Mouse (Mus musculus) hindbrain, embryonic 15.5 days (tissue): ENCODE data around the gene Cep164. TPM values are rescaled to one million over a fixed set of nuclear protein-coding genes. Genes with fewer than 3 reads are reported as not detected.
A peak's percentile ranks its signal among the peaks of the same experiment; 100 is the strongest.

Experiments used
- ATAC-seq: fragments of 200-750 bp; cut with Nextera tagmentation; 2 replicates; pipeline ENCODE4 v1.8.0; 2017; ENCODE audit warnings: low read depth, moderate number of reproducible peaks, moderate TSS enrichment; ENCODE audit not compliant: low FRiP score
- H3K27ac ChIP-seq: fragments of 300-500 bp; sonication (generic); replicated peaks from 2 replicates; pipeline ENCODE4 v1.5.1; 2015; ENCODE audit warnings: mild to moderate bottlenecking, inconsistent platforms
- H3K27me3 ChIP-seq: fragments of 300-500 bp; sonication (generic); 2 replicates; pipeline ENCODE4 v1.6.1; 2015; ENCODE audit warnings: control low read depth, inconsistent platforms
- H3K36me3 ChIP-seq: fragments of 300-500 bp; sonication (generic); 2 replicates; pipeline ENCODE4 v1.6.1; 2015; ENCODE audit warnings: control low read depth, inconsistent platforms
- H3K4me1 ChIP-seq: fragments of 300-500 bp; sonication (generic); replicated peaks from 2 replicates; pipeline ENCODE4 v1.6.1; 2015; ENCODE audit warnings: control low read depth, inconsistent platforms
- H3K4me2 ChIP-seq: fragments of 300-500 bp; sonication (generic); 2 replicates; pipeline ENCODE4 v1.6.1; 2015; ENCODE audit warnings: moderate library complexity, mild to moderate bottlenecking, inconsistent platforms
- H3K4me3 ChIP-seq: fragments of 300-500 bp; sonication (generic); 2 replicates; pipeline ENCODE4 v1.5.1; 2015; ENCODE audit warnings: mild to moderate bottlenecking, inconsistent platforms
- H3K9ac ChIP-seq: fragments of 300-500 bp; sonication (generic); 2 replicates; pipeline ENCODE4 v1.6.1; 2015; ENCODE audit warnings: inconsistent platforms
- H3K9me3 ChIP-seq: fragments of 300-500 bp; sonication (generic); 2 replicates; pipeline ENCODE4 v1.6.1; 2016; ENCODE audit warnings: control low read depth, inconsistent platforms
- WGBS: fragments of 180-500 bp; shearing (Covaris S2); methylation state at CpG from one replicate; pipeline ENCODE4 v1.1.7; 2015; 5-methylcytosine and 5-hydroxymethylcytosine counted together
- polyA plus RNA-seq: library from polyadenylated mRNA; unstranded; fragments of >200 nt; fragmentation: Nextera tagmentation; extraction: Ambion mirVana; gene quantifications from 2 replicates; pipeline ENCODE4 v1.2.1, GENCODE M21; 2015

Gene Cep164
- polyA plus RNA-seq, 1 experiment from 2014 or later, result 14.9 TPM

- 84% methylated on average over 2 of the region's 2 CpGs for WGBS
- ATAC-seq, result no peak
- H3K27ac ChIP-seq, result no peak overlapping the region
- H3K9me3 ChIP-seq, result no peaks in the 10 kb centered on the region
- H3K36me3 ChIP-seq, result no peaks in the 10 kb centered on the region
- H3K4me2 ChIP-seq, result no peak overlapping the region
- H3K27me3 ChIP-seq, result no peaks in the 10 kb centered on the region
- H3K9ac ChIP-seq, result no peak overlapping the region
- H3K4me1 ChIP-seq, result peaks cover 5% of the 10 kb centered on the region
- no peak overlapping the region for H3K4me3 ChIP-seq
Observed at GRCm38 (mm10) chr9:45832898-45833297, 4.4 kb upstream of the Cep164 start.

- Histone ChIP-seq H3K9me3 (no peaks in the 10 kb centered on the region), H3K27ac (no peak overlapping the region), H3K4me2 (peak overlapping the region; percentile 87), H3K9ac (no peak overlapping the region), H3K4me3 (peak overlapping the region; percentile 52), H3K36me3 (no peaks in the 10 kb centered on the region), H3K4me1 (peaks cover 19% of the 10 kb centered on the region), H3K27me3 (no peaks in the 10 kb centered on the region)
- peak; percentile 35; the same call in 1 of the 2 replicates for ATAC-seq
- WGBS, result 26% methylated on average over 10 of the region's 10 CpGs
Observed at GRCm38 (mm10) chr9:45829107-45829506, 616 bp upstream of the Cep164 start.

- Histone ChIP-seq H3K9ac (peak overlapping the region; percentile 51), H3K4me1 (peaks cover 19% of the 10 kb centered on the region), H3K4me2 (peak overlapping the region; percentile 87), H3K9me3 (no peaks in the 10 kb centered on the region), H3K27ac (peak overlapping the region; percentile 70), H3K4me3 (peak overlapping the region; percentile 52), H3K36me3 (0 out of 2 replicates have a peak, but pooled peaks cover 2% of the 10 kb centered on the region), H3K27me3 (no peaks in the 10 kb centered on the region)
- WGBS, result 6% methylated on average over 22 of the region's 23 CpGs
- ATAC-seq, result no peak; the same call in 1 of the 2 replicates
Observed at GRCm38 (mm10) chr9:45827663-45828290, 714 bp downstream of the Cep164 start.

GRCm38 (mm10) chr9:45818406-45819011 is 10.0 kb downstream of the Cep164 start:
- Histone ChIP-seq H3K9me3 (no peaks in the 10 kb centered on the region), H3K4me2 (no peak overlapping the region), H3K27ac (no peak overlapping the region), H3K4me3 (no peak overlapping the region), H3K36me3 (0 out of 2 replicates have a peak, but pooled peaks cover 11% of the 10 kb centered on the region), H3K27me3 (no peaks in the 10 kb centered on the region), H3K4me1 (no peaks in the 10 kb centered on the region), H3K9ac (no peak overlapping the region)
- no peak for ATAC-seq
- WGBS, result 89% methylated on average over 9 of the region's 9 CpGs

- ATAC-seq, result no peak
- peak overlapping the region; percentile 63; the same call in 1 of the 2 replicates for H3K27ac ChIP-seq
Observed at GRCm38 (mm10) chr9:45815525-45815924, 13.0 kb downstream of the Cep164 start.

GRCm38 (mm10) chr9:45815113-45815512 is 13.4 kb downstream of the Cep164 start:
- no peaks in the 10 kb centered on the region for H3K27me3 ChIP-seq
- no peaks in the 10 kb centered on the region; the same call in 1 of the 2 replicates for H3K4me1 ChIP-seq
- H3K4me2 ChIP-seq, result no peak overlapping the region
- ATAC-seq, result no peak
- no peaks in the 10 kb centered on the region for H3K9me3 ChIP-seq
- H3K36me3 ChIP-seq, result 0 out of 2 replicates have a peak, but pooled peaks cover 5% of the 10 kb centered on the region
- no peak overlapping the region for H3K4me3 ChIP-seq
- H3K9ac ChIP-seq, result no peak overlapping the region
- peak overlapping the region; percentile 63; the same call in 1 of the 2 replicates for H3K27ac ChIP-seq
- WGBS, result 67% methylated on average over 9 of the region's 9 CpGs

More at GRCm38 (mm10) chr9:45815525-45815924, 13.0 kb downstream of the Cep164 start:
- Histone ChIP-seq H3K9ac (no peak overlapping the region), H3K9me3 (no peaks in the 10 kb centered on the region), H3K4me1 (no peaks in the 10 kb centered on the region; the same call in 1 of the 2 replicates), H3K4me2 (no peak overlapping the region), H3K27me3 (no peaks in the 10 kb centered on the region), H3K36me3 (0 out of 2 replicates have a peak, but pooled peaks cover 5% of the 10 kb centered on the region), H3K4me3 (no peak overlapping the region)
- 85% methylated on average over 10 of the region's 10 CpGs for WGBS

GRCm38 (mm10) chr9:45811946-45812345 is 16.5 kb downstream of the Cep164 start:
- H3K4me1 ChIP-seq, result no peaks in the 10 kb centered on the region; the same call in 1 of the 2 replicates
- H3K36me3 ChIP-seq, result peaks cover 5% of the 10 kb centered on the region; the same call in 1 of the 2 replicates
- no peaks in the 10 kb centered on the region for H3K27me3 ChIP-seq
- no peaks in the 10 kb centered on the region for H3K9me3 ChIP-seq
- 74% methylated on average over 5 of the region's 5 CpGs for WGBS
- no peak for ATAC-seq
- no peak overlapping the region for H3K4me3 ChIP-seq
- H3K27ac ChIP-seq, result no peak overlapping the region
- no peak overlapping the region for H3K9ac ChIP-seq
- H3K4me2 ChIP-seq, result no peak overlapping the region

- WGBS, result 86% methylated on average over 8 of the region's 8 CpGs
- Histone ChIP-seq H3K4me3 (no peak overlapping the region), H3K4me1 (no peaks in the 10 kb centered on the region; the same call in 1 of the 2 replicates), H3K36me3 (peaks cover 4% of the 10 kb centered on the region; the same call in 1 of the 2 replicates), H3K27ac (no peak overlapping the region), H3K4me2 (no peak overlapping the region), H3K9ac (no peak overlapping the region), H3K27me3 (no peaks in the 10 kb centered on the region), H3K9me3 (no peaks in the 10 kb centered on the region)
- ATAC-seq, result no peak
Observed at GRCm38 (mm10) chr9:45807761-45808160, 20.7 kb downstream of the Cep164 start.

- H3K27me3 ChIP-seq, result no peaks in the 10 kb centered on the region
- H3K4me3 ChIP-seq, result no peak overlapping the region
- H3K27ac ChIP-seq, result no peak overlapping the region
- H3K9ac ChIP-seq, result no peak overlapping the region
- 90% methylated on average over 11 of the region's 11 CpGs for WGBS
- H3K4me1 ChIP-seq, result no peaks in the 10 kb centered on the region; the same call in 1 of the 2 replicates
- no peak for ATAC-seq
- H3K9me3 ChIP-seq, result no peaks in the 10 kb centered on the region
- H3K4me2 ChIP-seq, result no peak overlapping the region
- H3K36me3 ChIP-seq, result peaks cover 4% of the 10 kb centered on the region; the same call in 1 of the 2 replicates
Observed at GRCm38 (mm10) chr9:45807337-45807736, 21.2 kb downstream of the Cep164 start.

- WGBS, result 93% methylated on average over 11 of the region's 11 CpGs
- Histone ChIP-seq H3K4me2 (no peak overlapping the region), H3K36me3 (peaks cover 4% of the 10 kb centered on the region; the same call in 1 of the 2 replicates)
Observed at GRCm38 (mm10) chr9:45806847-45807246, 21.6 kb downstream of the Cep164 start.

GRCm38 (mm10) chr9:45803070-45803774 is 25.3 kb downstream of the Cep164 start:
- no peak overlapping the region for H3K4me3 ChIP-seq
- WGBS, result 74% methylated on average over 21 of the region's 21 CpGs
- no peaks in the 10 kb centered on the region for H3K27me3 ChIP-seq
- H3K27ac ChIP-seq, result no peak overlapping the region
- H3K9me3 ChIP-seq, result no peaks in the 10 kb centered on the region
- H3K9ac ChIP-seq, result no peak overlapping the region
- H3K36me3 ChIP-seq, result peaks cover 7% of the 10 kb centered on the region; the same call in 1 of the 2 replicates
- no peak overlapping the region for H3K4me2 ChIP-seq
- ATAC-seq, result no peak
- peaks cover 11% of the 10 kb centered on the region for H3K4me1 ChIP-seq

More at GRCm38 (mm10) chr9:45806847-45807246, 21.6 kb downstream of the Cep164 start:
- Histone ChIP-seq H3K9me3 (no peaks in the 10 kb centered on the region), H3K27me3 (no peaks in the 10 kb centered on the region), H3K4me3 (no peak overlapping the region), H3K4me1 (no peaks in the 10 kb centered on the region; the same call in 1 of the 2 replicates), H3K9ac (no peak overlapping the region), H3K27ac (no peak overlapping the region)
- no peak for ATAC-seq
